Comparison of ENCODE assay signal across 16 mouse cellular contexts in genomic region chr6:88121781-88122180, GRCm38 (mm10).
"Had no signal": no experiment of that assay in that cellular context is flagged by ENCODE, and none has a peak within 500 bp of the region (broad histone marks: within the 10 kb centered on the region; RNA-seq: fewer than 3 reads in every experiment).

No protein-coding gene starts in this region.

- H3K27me3 ChIP-seq: midbrain, embryonic 13.5 days; midbrain, embryonic 15.5 days; neural tube, embryonic 12.5 days; stomach, embryonic 15.5 days had no signal

- H3K27ac ChIP-seq: midbrain, embryonic 13.5 days; midbrain, embryonic 15.5 days; neural tube, embryonic 12.5 days; stomach, embryonic 15.5 days; stomach, postnatal 0 days had no signal

- ATAC-seq: midbrain, embryonic 13.5 days; midbrain, embryonic 15.5 days had no signal

- DNase-seq: lung, adult 18-20 months; lung, embryonic 14.5 days; lung, postnatal 10 days; lung, postnatal 4 days; right cerebral cortex, postnatal 25 days; right cerebral cortex, postnatal 4 days; spleen, adult 18-20 months; thymus, adult 2 months; thymus, postnatal 25 days; thymus, postnatal 4 days had no signal

- H3K9ac ChIP-seq: lung, embryonic 14.5 days; midbrain, embryonic 13.5 days; midbrain, embryonic 15.5 days; neural tube, embryonic 12.5 days; stomach, embryonic 15.5 days had no signal

- H3K4me2 ChIP-seq: lung, embryonic 14.5 days; midbrain, embryonic 11.5 days; midbrain, embryonic 13.5 days; midbrain, embryonic 15.5 days; neural tube, embryonic 12.5 days; stomach, embryonic 15.5 days had no signal

- H3K4me3 ChIP-seq: midbrain, embryonic 13.5 days; midbrain, embryonic 15.5 days; neural tube, embryonic 12.5 days; stomach, embryonic 15.5 days had no signal

- H3K36me3 ChIP-seq: midbrain, embryonic 13.5 days; midbrain, embryonic 15.5 days; neural tube, embryonic 12.5 days; stomach, embryonic 15.5 days had no signal

- H3K9me3 ChIP-seq: midbrain, embryonic 13.5 days; midbrain, embryonic 15.5 days; neural tube, embryonic 12.5 days; stomach, embryonic 15.5 days had no signal
